Mouse (Mus musculus): Measurements from ENCODE around the gene Ppp1r9a. TPM values are rescaled to one million over a fixed set of nuclear protein-coding genes. Genes with fewer than 3 reads are reported as not detected.

Gene Ppp1r9a
- polyA plus RNA-seq, 1 experiment from 2014 or later, result 42.2 TPM

GRCm38 (mm10) chr6:4963049-4963448 is 60.3 kb downstream of the Ppp1r9a start:
- WGBS, result 81% methylated on average over 5 of the region's 5 CpGs
- no peak overlapping the region for H3K4me3 ChIP-seq (replicated peaks)
- no peak for ATAC-seq
- H3K4me2 ChIP-seq (replicated peaks), result no peak overlapping the region
- no peaks in the 10 kb centered on the region; the same call in 1 of the 2 replicates for H3K4me1 ChIP-seq (replicated peaks)
- H3K9me3 ChIP-seq, result no peaks in the 10 kb centered on the region
- H3K36me3 ChIP-seq, result no peaks in the 10 kb centered on the region
- no peak overlapping the region for H3K9ac ChIP-seq (replicated peaks)
- no peak overlapping the region for H3K27ac ChIP-seq
- H3K27me3 ChIP-seq, result no peaks in the 10 kb centered on the region

GRCm38 (mm10) chr6:4967236-4967635 is 64.5 kb downstream of the Ppp1r9a start:
- WGBS, result 96% methylated on average over 4 of the region's 4 CpGs
- no peaks in the 10 kb centered on the region for H3K36me3 ChIP-seq
- no peak overlapping the region for H3K4me2 ChIP-seq (replicated peaks)
- no peaks in the 10 kb centered on the region; the same call in 1 of the 2 replicates for H3K4me1 ChIP-seq (replicated peaks)
- no peak overlapping the region for H3K9ac ChIP-seq (replicated peaks)
- no peaks in the 10 kb centered on the region for H3K27me3 ChIP-seq
- H3K4me3 ChIP-seq (replicated peaks), result no peak overlapping the region
- no peak for ATAC-seq
- H3K27ac ChIP-seq, result no peak overlapping the region
- no peaks in the 10 kb centered on the region for H3K9me3 ChIP-seq

- ATAC-seq, result no peak
- 90% methylated on average over 9 of the region's 9 CpGs for WGBS
- Histone ChIP-seq H3K4me3 (replicated peaks) (no peak overlapping the region), H3K27me3 (no peaks in the 10 kb centered on the region), H3K4me2 (replicated peaks) (no peak overlapping the region), H3K9me3 (no peaks in the 10 kb centered on the region), H3K9ac (replicated peaks) (no peak overlapping the region), H3K4me1 (replicated peaks) (no peaks in the 10 kb centered on the region), H3K27ac (no peak overlapping the region), H3K36me3 (no peaks in the 10 kb centered on the region)
These were observed 68.5 kb downstream of the Ppp1r9a start for GRCm38 (mm10) chr6:4971229-4971628.

DNA sequence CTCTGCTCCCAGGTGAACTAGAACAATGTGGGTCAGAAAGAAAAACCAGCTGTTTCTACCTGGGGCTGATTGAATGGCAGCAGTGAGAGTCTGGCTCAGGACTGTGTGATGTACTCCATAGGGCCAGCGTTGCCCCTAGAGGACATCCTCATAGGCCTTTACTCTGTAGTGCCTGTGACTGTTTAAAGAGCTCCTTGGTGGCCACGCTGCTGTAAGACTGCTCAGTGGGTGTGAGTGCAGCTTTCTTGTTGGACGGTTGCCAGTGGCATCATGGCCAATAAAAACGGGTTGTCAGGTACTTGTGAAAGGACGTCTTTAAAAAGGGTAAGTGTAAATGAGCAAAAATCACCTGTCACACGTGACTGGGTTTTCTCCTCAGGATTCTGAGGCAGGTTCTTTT is 70.1 kb downstream of the Ppp1r9a start:
- H3K27me3 ChIP-seq, result no peaks in the 10 kb centered on the region
- H3K4me1 ChIP-seq (replicated peaks), result no peaks in the 10 kb centered on the region
- H3K4me2 ChIP-seq (replicated peaks), result no peak overlapping the region
- no peak overlapping the region for H3K27ac ChIP-seq
- no peaks in the 10 kb centered on the region for H3K9me3 ChIP-seq
- no peaks in the 10 kb centered on the region for H3K36me3 ChIP-seq
- H3K4me3 ChIP-seq (replicated peaks), result no peak overlapping the region
- WGBS, result 62% methylated on average over 6 of the region's 6 CpGs
- ATAC-seq, result no peak
- H3K9ac ChIP-seq (replicated peaks), result no peak overlapping the region

GRCm38 (mm10) chr6:4973337-4973736 is 70.6 kb downstream of the Ppp1r9a start:
- H3K9me3 ChIP-seq, result no peaks in the 10 kb centered on the region
- no peak overlapping the region for H3K4me2 ChIP-seq (replicated peaks)
- WGBS, result 93% methylated on average over 10 of the region's 10 CpGs
- no peaks in the 10 kb centered on the region for H3K4me1 ChIP-seq (replicated peaks)
- H3K27me3 ChIP-seq, result no peaks in the 10 kb centered on the region
- no peak overlapping the region for H3K9ac ChIP-seq (replicated peaks)
- H3K4me3 ChIP-seq (replicated peaks), result no peak overlapping the region
- ATAC-seq, result no peak
- no peak overlapping the region for H3K27ac ChIP-seq
- no peaks in the 10 kb centered on the region for H3K36me3 ChIP-seq

DNA sequence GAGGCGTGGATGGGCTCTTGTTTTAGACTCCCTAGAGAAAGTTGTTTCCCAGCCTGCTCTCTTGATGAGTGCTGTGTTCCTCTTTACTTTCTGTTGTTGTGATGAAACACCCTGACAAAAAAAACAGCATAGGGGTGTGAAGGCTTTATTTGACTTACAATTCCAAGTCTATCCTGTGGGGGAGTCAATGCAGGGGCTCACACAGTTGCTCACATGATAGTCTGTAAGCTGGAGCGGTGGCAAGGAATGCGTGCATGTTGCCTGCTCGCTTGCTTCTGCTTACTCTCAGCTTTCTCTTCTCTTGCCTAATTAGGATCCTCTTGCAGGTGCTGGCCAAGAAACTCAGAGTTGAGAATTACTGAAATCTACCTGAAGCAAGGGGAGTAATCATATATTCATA is 74.8 kb downstream of the Ppp1r9a start:
- Histone ChIP-seq H3K36me3 (no peaks in the 10 kb centered on the region), H3K4me1 (replicated peaks) (peaks cover 7% of the 10 kb centered on the region; the same call in 1 of the 2 replicates), H3K9me3 (no peaks in the 10 kb centered on the region), H3K4me2 (replicated peaks) (no peak overlapping the region), H3K9ac (replicated peaks) (no peak overlapping the region), H3K4me3 (replicated peaks) (no peak overlapping the region), H3K27me3 (no peaks in the 10 kb centered on the region), H3K27ac (no peak overlapping the region)
- 91% methylated on average over 4 of the region's 4 CpGs for WGBS
- ATAC-seq, result no peak

GRCm38 (mm10) chr6:4978249-4978648 is 75.5 kb downstream of the Ppp1r9a start:
- Histone ChIP-seq H3K4me3 (replicated peaks) (no peak overlapping the region), H3K9me3 (no peaks in the 10 kb centered on the region), H3K9ac (replicated peaks) (no peak overlapping the region), H3K27me3 (no peaks in the 10 kb centered on the region), H3K4me1 (replicated peaks) (peaks cover 9% of the 10 kb centered on the region; the same call in 1 of the 2 replicates), H3K27ac (no peak overlapping the region), H3K4me2 (replicated peaks) (no peak overlapping the region), H3K36me3 (no peaks in the 10 kb centered on the region)
- ATAC-seq, result no peak
- 98% methylated on average over 2 of the region's 2 CpGs for WGBS

GRCm38 (mm10) chr6:4978897-4979296 is 76.2 kb downstream of the Ppp1r9a start:
- Histone ChIP-seq H3K4me1 (replicated peaks) (peaks cover 9% of the 10 kb centered on the region; the same call in 1 of the 2 replicates), H3K4me2 (replicated peaks) (no peak overlapping the region), H3K9me3 (no peaks in the 10 kb centered on the region), H3K27ac (no peak overlapping the region), H3K36me3 (no peaks in the 10 kb centered on the region), H3K27me3 (no peaks in the 10 kb centered on the region), H3K4me3 (replicated peaks) (no peak overlapping the region), H3K9ac (replicated peaks) (no peak overlapping the region)
- ATAC-seq, result no peak

GRCm38 (mm10) chr6:4980113-4980512 is 77.4 kb downstream of the Ppp1r9a start:
- Histone ChIP-seq H3K4me3 (replicated peaks) (no peak overlapping the region), H3K9ac (replicated peaks) (no peak overlapping the region), H3K36me3 (no peaks in the 10 kb centered on the region), H3K4me2 (replicated peaks) (no peak overlapping the region), H3K27ac (no peak overlapping the region), H3K9me3 (no peaks in the 10 kb centered on the region), H3K27me3 (no peaks in the 10 kb centered on the region), H3K4me1 (replicated peaks) (peaks cover 9% of the 10 kb centered on the region; the same call in 1 of the 2 replicates)
- no peak for ATAC-seq
- 33% methylated on average over 3 of the region's 3 CpGs for WGBS

GRCm38 (mm10) chr6:4982686-4983162 is 80.0 kb downstream of the Ppp1r9a start:
- ATAC-seq, result no peak
- Histone ChIP-seq H3K4me2 (replicated peaks) (no peak overlapping the region), H3K9ac (replicated peaks) (no peak overlapping the region), H3K36me3 (no peaks in the 10 kb centered on the region), H3K4me1 (replicated peaks) (peaks cover 9% of the 10 kb centered on the region; the same call in 1 of the 2 replicates), H3K27ac (peak overlapping the region; percentile 25; the same call in 1 of the 2 replicates), H3K9me3 (no peaks in the 10 kb centered on the region), H3K27me3 (no peaks in the 10 kb centered on the region), H3K4me3 (replicated peaks) (no peak overlapping the region)
- 41% methylated on average over 9 of the region's 9 CpGs for WGBS

- ATAC-seq, result no peak
- peaks cover 9% of the 10 kb centered on the region; the same call in 1 of the 2 replicates for H3K4me1 ChIP-seq (replicated peaks)
- no peak overlapping the region for H3K4me3 ChIP-seq (replicated peaks)
- H3K27ac ChIP-seq, result no peak overlapping the region
- no peaks in the 10 kb centered on the region for H3K9me3 ChIP-seq
- 94% methylated on average over 3 of the region's 3 CpGs for WGBS
- H3K9ac ChIP-seq (replicated peaks), result no peak overlapping the region
- H3K4me2 ChIP-seq (replicated peaks), result no peak overlapping the region
- no peaks in the 10 kb centered on the region for H3K36me3 ChIP-seq
- H3K27me3 ChIP-seq, result no peaks in the 10 kb centered on the region
These were observed 83.0 kb downstream of the Ppp1r9a start for GRCm38 (mm10) chr6:4985668-4986067.

- Histone ChIP-seq H3K9ac (replicated peaks) (no peak overlapping the region), H3K36me3 (no peaks in the 10 kb centered on the region), H3K4me3 (replicated peaks) (no peak overlapping the region), H3K9me3 (no peaks in the 10 kb centered on the region), H3K27me3 (no peaks in the 10 kb centered on the region), H3K27ac (no peak overlapping the region), H3K4me1 (replicated peaks) (peaks cover 9% of the 10 kb centered on the region; the same call in 1 of the 2 replicates), H3K4me2 (replicated peaks) (no peak overlapping the region)
- no peak for ATAC-seq
- 94% methylated on average over 5 of the region's 5 CpGs for WGBS
These were observed 84.4 kb downstream of the Ppp1r9a start for GRCm38 (mm10) chr6:4987084-4987483.

DNA sequence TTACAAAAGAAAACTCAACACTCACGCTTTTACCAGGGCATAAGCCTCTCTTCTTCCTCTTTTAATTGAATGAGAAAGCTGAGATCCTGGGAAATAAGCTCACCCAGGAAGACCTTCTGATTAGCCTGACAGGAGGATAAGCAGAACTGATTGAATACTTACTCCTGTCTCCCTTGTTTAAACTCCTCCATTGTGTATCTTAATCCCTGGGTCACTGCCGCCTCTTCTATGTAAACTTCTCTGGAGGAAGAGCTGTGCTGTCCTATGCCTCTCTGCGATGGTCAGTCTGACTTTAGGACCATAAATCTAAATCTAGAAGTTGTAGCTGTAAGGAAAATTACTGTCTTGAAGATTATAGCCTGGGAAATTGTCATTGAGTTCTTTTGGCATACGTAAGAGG is 86.0 kb downstream of the Ppp1r9a start:
- no peak for ATAC-seq
- 28% methylated on average over 4 of the region's 4 CpGs for WGBS

More for the DNA sequence above, 86.0 kb downstream of the Ppp1r9a start:
- Histone ChIP-seq H3K9me3 (no peaks in the 10 kb centered on the region), H3K4me3 (replicated peaks) (no peak overlapping the region), H3K36me3 (no peaks in the 10 kb centered on the region), H3K9ac (replicated peaks) (no peak overlapping the region), H3K27me3 (no peaks in the 10 kb centered on the region), H3K4me1 (replicated peaks) (peaks cover 11% of the 10 kb centered on the region), H3K27ac (no peak overlapping the region), H3K4me2 (replicated peaks) (no peak overlapping the region)
